ENCODE assay signal across 28 mouse cellular contexts in the genomic region with DNA sequence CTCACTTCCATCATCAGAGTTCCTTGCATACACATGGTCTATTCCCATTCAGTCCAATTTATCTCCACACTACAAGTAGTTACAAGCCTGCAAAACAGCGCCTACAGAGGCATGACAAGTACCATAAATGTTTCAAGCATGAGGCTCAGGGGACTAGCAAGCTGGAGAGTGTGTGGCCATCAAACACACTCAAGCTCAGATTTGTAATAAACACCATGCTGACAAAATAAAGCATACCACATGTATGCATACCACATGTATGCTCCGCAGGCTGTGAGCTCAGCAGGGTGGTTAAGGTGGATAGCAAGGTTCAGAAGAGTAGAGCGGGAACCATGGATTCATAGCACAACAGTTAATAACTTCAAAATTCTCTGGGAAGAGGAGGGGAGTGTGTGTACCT.
"Had no signal": no experiment of that assay in that cellular context is flagged by ENCODE, and none has a peak within 500 bp of the region (broad histone marks: within the 10 kb centered on the region; RNA-seq: fewer than 3 reads in every experiment).

No protein-coding gene starts in this region.

- H3K4me2 ChIP-seq: embryonic facial prominence, embryonic 12.5 days; embryonic facial prominence, embryonic 13.5 days; embryonic facial prominence, embryonic 15.5 days; forebrain, embryonic 12.5 days; forebrain, embryonic 13.5 days; forebrain, embryonic 15.5 days had no signal

- H3K27me3 ChIP-seq: embryonic facial prominence, embryonic 12.5 days; embryonic facial prominence, embryonic 15.5 days; forebrain, embryonic 12.5 days; forebrain, embryonic 13.5 days; forebrain, embryonic 15.5 days had no signal

- H3K36me3 ChIP-seq: embryonic facial prominence, embryonic 10.5 days; embryonic facial prominence, embryonic 12.5 days; embryonic facial prominence, embryonic 13.5 days; embryonic facial prominence, embryonic 15.5 days; forebrain, embryonic 10.5 days; forebrain, embryonic 12.5 days; forebrain, embryonic 15.5 days had no signal

- H3K4me3 ChIP-seq: embryonic facial prominence, embryonic 10.5 days; embryonic facial prominence, embryonic 12.5 days; embryonic facial prominence, embryonic 13.5 days; embryonic facial prominence, embryonic 15.5 days; erythroblast, embryonic 14.5 days; forebrain, embryonic 10.5 days; forebrain, embryonic 12.5 days; forebrain, embryonic 13.5 days; forebrain, embryonic 15.5 days; gastrocnemius, adult 2 months; heart, adult 2 months had no signal

- H3K27ac ChIP-seq: embryonic facial prominence, embryonic 10.5 days; embryonic facial prominence, embryonic 12.5 days; embryonic facial prominence, embryonic 13.5 days; embryonic facial prominence, embryonic 15.5 days; forebrain, embryonic 10.5 days; forebrain, embryonic 12.5 days; forebrain, embryonic 13.5 days; forebrain, embryonic 15.5 days; gastrocnemius, adult 2 months; heart, adult 2 months had no signal

- DNase-seq: cerebellum, adult 2 months; cerebellum, adult 8-10 months; cerebellum, adult 9-10 months; cerebellum, adult 9-11 months; cerebellum, postnatal 10 days; cerebellum, postnatal 14 days; cerebellum, postnatal 25 days; cerebellum, postnatal 36 days; embryo, embryonic 11 days; forebrain, postnatal 0 days; gastrocnemius, adult 2 months; gastrocnemius, postnatal 10 days; gastrocnemius, postnatal 14 days; gastrocnemius, postnatal 25 days; gastrocnemius, postnatal 36 days; heart, adult 18-20 months; heart, adult 2 months had no signal

- H3K9ac ChIP-seq: embryonic facial prominence, embryonic 12.5 days; embryonic facial prominence, embryonic 13.5 days; embryonic facial prominence, embryonic 15.5 days; forebrain, embryonic 12.5 days; forebrain, embryonic 13.5 days; forebrain, embryonic 15.5 days; forebrain, postnatal 0 days had no signal

- H3K4me1 ChIP-seq: embryonic facial prominence, embryonic 10.5 days; embryonic facial prominence, embryonic 12.5 days; embryonic facial prominence, embryonic 15.5 days; forebrain, embryonic 10.5 days; forebrain, embryonic 12.5 days; forebrain, embryonic 13.5 days; forebrain, embryonic 15.5 days had no signal

- H3K9me3 ChIP-seq: embryonic facial prominence, embryonic 10.5 days; embryonic facial prominence, embryonic 12.5 days; embryonic facial prominence, embryonic 13.5 days; embryonic facial prominence, embryonic 15.5 days; forebrain, embryonic 10.5 days; forebrain, embryonic 12.5 days; forebrain, embryonic 13.5 days; forebrain, embryonic 15.5 days had no signal

- ATAC-seq: forebrain, embryonic 13.5 days; forebrain, embryonic 14.5 days; forebrain, embryonic 15.5 days; forebrain, embryonic 16.5 days; forebrain, postnatal 0 days had no signal
